Mouse (Mus musculus) frontal cortex, postnatal 36 days (tissue): ENCODE data around the gene Mad2l1bp.

Experiments used
- DNase-seq, 2 experiments: peaks; one replicate each; pipeline ENCODE4 v3.0.0; 2022; ENCODE audit warnings: low spot score in 2 of 2

The Mad2l1bp gene

DNA sequence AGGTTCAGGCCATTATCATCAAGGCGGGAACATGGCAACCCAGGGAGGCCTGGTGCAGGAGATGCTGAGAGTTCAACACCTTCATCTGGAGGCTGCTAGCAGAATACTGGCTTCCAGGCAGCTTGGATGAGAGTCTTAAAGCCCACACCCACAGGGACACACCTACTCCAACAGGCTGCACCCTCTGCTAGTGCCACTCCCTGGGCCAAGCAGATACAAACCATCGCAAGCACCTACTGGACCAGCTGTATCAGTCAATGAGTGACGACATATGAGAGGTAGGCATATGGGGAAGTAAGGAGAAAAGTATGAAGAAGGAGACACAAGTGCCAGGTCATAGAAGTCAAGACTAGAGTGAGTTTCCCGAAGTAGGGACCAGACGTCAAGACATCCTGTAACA is 3.3 kb upstream of the Mad2l1bp start:
- DNase-seq = no peak

DNA sequence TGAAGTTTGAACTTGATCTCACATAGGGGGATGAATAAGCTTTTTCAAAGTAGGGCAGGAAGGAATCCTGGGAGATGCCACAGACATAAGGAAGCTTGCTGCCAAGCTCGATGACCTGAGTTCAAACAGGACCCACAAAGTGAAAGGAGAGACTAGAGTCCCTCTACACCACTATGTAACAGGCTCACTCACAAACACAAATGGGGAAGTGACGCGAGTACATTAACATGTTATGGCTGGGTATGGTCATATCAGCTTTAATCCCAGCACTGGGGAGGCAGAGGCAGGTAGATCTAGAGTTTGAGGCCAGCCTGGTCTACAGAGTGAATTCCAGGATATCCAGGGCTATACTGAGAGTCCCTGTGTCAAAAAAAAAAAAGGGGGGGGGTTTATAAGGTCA is 983 bp upstream of the Mad2l1bp start:
- DNase-seq = no peak

- DNase-seq = peak; percentile 71 to 82
These were observed 9.6 kb downstream of the Mad2l1bp start, which contains the start of gene Rsph9 for GRCm38 (mm10) chr17:46143578-46144423. TSS of gene Rsph9 (minus strand) at chr17:46144216.

GRCm38 (mm10) chr17:46139872-46140271 is 13.5 kb downstream of the Mad2l1bp start:
- DNase-seq = no peak

GRCm38 (mm10) chr17:46138563-46139236 is 14.7 kb downstream of the Mad2l1bp start:
- DNase-seq = no peak

DNA sequence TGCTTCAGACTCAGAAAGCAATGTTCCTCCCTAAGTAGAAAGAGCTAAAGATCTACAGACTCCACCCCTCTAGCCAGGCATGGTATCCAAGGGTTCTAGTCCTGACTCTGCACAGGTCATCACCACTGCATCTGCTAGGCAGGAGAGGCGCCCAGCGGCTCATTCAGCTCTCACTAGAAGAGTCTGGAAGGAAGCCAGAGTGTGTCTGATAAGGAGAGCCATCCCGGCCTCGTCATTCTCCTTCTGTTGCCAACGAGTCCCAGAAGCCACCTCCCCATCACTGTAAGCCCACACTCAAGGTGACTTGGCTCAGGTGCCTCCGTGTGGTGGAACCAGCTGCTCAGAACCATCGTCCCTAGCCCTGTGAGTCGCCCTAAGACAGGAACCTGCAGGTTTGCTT is 20.5 kb downstream of the Mad2l1bp start:
- no peak for DNase-seq

- DNase-seq = peak; percentile 75
These were observed 21.2 kb downstream of the Mad2l1bp start for GRCm38 (mm10) chr17:46132058-46132718.

- DNase-seq = peak in 1 of 2 experiments; percentile 31
These were observed 23.4 kb downstream of the Mad2l1bp start for GRCm38 (mm10) chr17:46129741-46130498.

DNA sequence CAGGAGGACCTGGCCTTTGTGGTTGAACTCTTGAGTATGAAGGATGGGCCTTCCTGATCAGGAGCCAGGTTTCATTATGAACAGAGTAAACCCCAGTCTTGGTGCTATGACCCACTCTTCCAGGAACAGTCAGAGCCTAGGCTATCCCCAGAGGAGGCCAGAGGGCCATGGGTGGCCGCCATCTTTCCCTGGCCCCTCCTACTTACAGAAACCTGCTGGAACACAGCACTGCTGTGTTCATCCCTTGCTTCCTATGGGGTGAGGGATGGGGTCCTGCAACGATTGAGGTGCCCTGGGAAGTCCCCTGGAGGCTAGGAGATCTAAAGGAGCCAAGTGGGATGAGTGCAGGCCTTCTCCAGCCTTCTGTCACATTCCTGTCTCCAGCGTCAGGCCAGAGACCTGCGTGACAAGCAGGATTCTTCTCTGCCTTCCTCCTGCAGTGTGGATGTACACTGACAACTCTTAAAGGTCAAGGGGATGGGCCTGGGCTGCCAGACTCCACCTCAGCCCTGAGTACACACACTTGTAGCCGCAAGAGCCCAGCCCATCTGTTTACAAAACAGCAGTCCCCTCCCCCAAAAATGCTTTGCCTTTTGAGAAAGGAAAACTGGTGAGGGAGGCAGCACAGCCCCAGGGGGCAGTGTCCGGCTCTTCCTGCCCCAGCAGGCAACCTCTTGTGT is 25.4 kb downstream of the Mad2l1bp start:
- DNase-seq = no peak

DNA sequence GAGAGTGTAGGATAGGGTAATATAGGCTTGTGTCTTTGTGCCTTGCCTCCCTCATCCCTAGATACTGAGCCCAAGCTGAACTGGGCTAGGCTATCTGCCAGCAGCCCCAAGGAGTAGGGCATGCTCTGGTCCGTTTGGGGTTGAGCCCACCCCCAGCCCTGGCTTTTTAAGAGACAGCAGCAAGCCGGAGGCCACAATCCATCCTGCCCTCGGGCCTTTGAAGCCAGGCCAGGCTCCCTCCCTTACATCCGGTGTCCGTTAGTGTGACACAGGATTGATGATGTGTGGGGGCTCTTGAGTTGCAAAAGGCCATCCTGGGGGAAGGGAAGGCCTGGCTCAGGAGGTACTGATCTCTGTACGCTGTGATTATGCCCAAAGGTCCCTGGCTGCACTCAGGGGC is 26.7 kb downstream of the Mad2l1bp start:
- no peak for DNase-seq

DNA sequence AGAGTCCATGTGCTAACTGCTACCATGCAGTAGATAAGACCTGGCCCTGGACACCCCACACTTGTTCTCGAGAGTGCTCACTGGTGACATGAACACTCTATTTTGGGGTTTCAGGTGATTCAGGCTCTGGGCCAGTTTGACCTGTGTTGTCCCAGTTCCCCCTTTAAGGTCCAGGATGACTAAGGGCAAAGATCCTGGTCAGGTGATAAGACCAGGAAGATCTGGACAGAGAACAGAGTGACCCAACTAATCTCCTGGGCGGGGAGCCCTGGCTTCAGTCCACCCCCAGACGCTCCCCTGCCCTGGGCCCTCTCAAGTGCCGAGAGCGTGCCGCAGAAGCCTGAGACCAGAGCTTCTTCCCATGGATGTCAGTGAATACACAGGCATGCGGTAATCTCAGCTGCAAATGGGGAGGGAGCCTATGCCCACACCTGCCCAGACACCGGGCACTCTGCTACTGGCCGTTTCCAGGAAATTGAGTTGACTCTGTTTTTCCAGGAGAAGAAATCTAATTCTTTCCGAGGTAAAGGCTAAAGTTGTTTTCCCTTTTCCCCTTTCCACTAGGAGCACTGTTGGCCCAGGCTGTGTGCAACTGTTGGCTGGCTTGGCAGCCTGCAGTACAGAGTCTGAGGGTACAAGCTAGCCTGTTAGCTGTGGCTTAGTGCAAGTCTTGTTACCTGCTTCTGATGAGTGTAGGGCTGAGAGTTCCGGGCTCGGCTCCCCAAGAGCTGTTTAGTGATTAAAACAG is 29.2 kb downstream of the Mad2l1bp start:
- no peak for DNase-seq

DNA sequence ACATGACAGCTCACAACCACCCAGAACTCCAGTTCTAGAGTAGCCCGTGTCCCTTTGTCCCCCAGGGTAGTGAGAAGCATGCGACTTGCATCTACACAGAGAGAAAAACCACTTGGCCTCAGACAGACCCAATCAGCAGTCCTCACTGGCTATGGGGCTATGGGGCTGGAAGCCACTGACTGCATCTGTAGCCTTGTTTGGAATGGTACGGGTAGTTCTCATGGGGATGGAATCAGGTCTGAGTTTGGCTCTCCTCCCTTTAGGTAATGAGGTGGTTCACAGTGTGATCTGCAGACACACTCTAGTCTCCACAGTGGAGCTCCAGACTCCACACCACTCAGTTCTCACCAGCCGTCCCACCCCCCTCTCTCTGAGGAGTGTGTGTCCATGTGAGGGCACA is 30.1 kb downstream of the Mad2l1bp start:
- no peak for DNase-seq

- no peak for DNase-seq
These were observed 30.6 kb downstream of the Mad2l1bp start for GRCm38 (mm10) chr17:46122791-46123190.

DNA sequence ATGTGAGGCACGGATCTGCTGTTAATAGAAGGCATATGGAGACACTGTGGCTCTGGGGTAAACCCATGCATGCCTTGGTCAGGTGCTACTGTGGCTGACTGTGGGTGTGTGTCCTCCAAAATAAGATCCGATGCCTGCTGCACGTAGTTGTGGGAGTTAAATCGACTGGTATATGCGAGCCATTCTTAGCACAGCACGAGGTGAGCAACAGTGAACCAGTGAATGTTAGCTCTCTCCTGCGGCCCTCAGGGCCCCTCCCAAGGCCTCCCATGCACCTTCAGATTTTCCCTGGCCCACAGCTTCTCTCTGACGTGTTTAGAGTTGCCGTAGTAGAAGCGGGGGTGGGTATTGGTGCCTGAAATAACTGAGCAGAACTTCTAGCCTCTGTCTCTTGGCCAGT is 33.7 kb downstream of the Mad2l1bp start:
- peak; percentile 21 to 67 for DNase-seq

DNA sequence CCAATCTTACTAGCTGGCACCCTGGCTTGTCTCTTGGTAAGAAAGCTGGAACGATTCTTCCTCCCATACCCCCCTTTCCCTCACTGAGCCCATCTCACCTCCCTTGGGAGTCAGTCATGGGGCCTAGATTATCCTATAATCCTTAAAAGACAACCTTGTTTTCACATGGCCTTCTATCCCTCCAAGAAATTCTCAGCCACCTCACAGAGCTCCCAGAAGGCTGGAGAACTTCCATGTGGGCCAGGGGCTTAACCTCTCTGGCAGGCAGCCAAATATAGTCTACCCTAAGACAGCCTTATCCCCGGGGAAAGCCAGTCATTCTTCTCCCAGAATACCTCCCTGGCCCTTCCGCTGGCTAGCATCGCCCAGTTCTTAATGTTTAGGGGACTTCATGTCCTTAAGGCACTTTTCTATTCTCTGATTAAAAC is 34.9 kb downstream of the Mad2l1bp start:
- no peak for DNase-seq

GRCm38 (mm10) chr17:46117623-46118422 is 35.5 kb downstream of the Mad2l1bp start:
- no peak for DNase-seq

DNA sequence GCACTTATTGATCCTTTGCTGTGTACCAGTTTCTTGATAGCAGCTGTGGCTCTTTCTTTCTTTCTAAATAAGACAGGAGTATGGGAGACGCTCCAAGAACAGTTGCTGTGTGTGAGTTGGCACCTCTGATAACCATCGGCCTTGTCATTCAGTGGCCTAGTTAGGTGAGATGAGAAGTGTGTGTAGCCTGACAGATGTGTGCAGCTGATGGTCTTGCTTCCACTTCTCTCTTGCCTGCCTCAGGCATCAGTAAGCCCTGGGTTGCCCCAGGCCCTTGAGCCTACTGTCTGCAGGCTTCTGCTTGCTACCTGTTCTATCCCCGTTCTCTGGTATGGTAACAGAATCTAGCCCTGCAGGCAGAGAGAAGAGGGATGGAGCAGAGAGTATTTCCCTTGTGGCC is 36.5 kb downstream of the Mad2l1bp start:
- no peak for DNase-seq

DNA sequence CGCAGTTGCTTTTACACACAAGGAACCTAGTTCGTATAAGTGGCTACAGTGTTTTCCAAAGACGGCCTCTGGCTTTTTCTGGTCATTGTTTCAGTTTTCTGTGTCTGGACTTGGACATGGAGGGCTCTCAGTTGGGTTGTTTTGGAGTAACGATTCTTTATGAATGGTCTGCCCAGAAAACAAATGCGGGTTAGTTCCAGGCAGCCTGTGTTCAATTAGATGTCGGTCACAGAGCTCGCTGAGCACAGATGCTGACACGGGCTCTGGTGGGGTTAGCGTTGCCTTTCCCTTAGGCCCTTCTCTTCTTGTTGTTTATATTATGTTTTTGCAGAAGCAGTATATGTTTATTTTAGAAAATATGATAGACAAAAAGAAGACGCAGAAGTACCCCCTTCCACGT is 37.2 kb downstream of the Mad2l1bp start:
- no peak for DNase-seq

GRCm38 (mm10) chr17:46115489-46115888 is 37.9 kb downstream of the Mad2l1bp start:
- DNase-seq = no peak
